Mouse (Mus musculus) liver, embryonic 14.5 days (tissue): Measurements from ENCODE around the gene Gipc2. TPM values are rescaled to one million over a fixed set of nuclear protein-coding genes. Genes with fewer than 3 reads are reported as not detected.
A peak's percentile ranks its signal among the peaks of the same experiment; 100 is the strongest.

Experiments used
- ATAC-seq: fragments of 200-750 bp; cut with Nextera tagmentation; 2 replicates; pipeline ENCODE4 v1.8.0; 2017; ENCODE audit warnings: moderate number of reproducible peaks, mild to moderate bottlenecking, moderate library complexity; ENCODE audit not compliant: insufficient read depth
- DNase-seq, 3 experiments: peaks; one replicate each; pipeline ENCODE4 v3.0.0-alpha.2; 2012 to 2013; ENCODE audit warnings: low read depth in 3 of 3, low spot score in 3 of 3
- H3K27ac ChIP-seq: fragments of 300-500 bp; sonication (generic); 2 replicates; pipeline ENCODE4 v1.5.1; 2014; ENCODE audit warnings: moderate library complexity, mild to moderate bottlenecking, control low read depth, inconsistent platforms
- H3K27me3 ChIP-seq: fragments of 300-500 bp; sonication (generic); 2 replicates; pipeline ENCODE4 v1.6.1; 2014; ENCODE audit warnings: mild to moderate bottlenecking, low read length, moderate library complexity; ENCODE audit not compliant: control insufficient read depth, insufficient read depth
- H3K36me3 ChIP-seq: fragments of 300-500 bp; sonication (generic); replicated peaks from 2 replicates; pipeline ENCODE4 v1.6.1; 2014; ENCODE audit warnings: low read depth; ENCODE audit not compliant: control insufficient read depth, insufficient read depth
- H3K4me1 ChIP-seq, 2 experiments: fragments of 200-500 bp in 1 of 2; fragments of 300-500 bp in 1 of 2; sonication (generic) in 1 of 2; replicated peaks; 2 replicates each; pipeline ENCODE4 v1.6.1; 2012 to 2014; ENCODE audit warnings: antibody characterized with exemption in 1 of 2, inconsistent platforms in 1 of 2, low read length in 1 of 2; ENCODE audit not compliant: control insufficient read depth in 2 of 2, insufficient read depth in 2 of 2
- H3K4me2 ChIP-seq: fragments of 300-500 bp; sonication (generic); 2 replicates; pipeline ENCODE4 v1.6.1; 2014; ENCODE audit warnings: low read depth, mild to moderate bottlenecking, control low read depth, moderate library complexity
- H3K4me3 ChIP-seq, 2 experiments: fragments of 200-500 bp in 1 of 2; fragments of 300-500 bp in 1 of 2; sonication (generic) in 1 of 2; 2 replicates each; pipeline ENCODE4 v1.5.1; 2012 to 2014; ENCODE audit warnings: low read depth in 2 of 2, low read length in 2 of 2, mild to moderate bottlenecking in 2 of 2, control low read depth in 1 of 2, inconsistent platforms in 1 of 2, moderate library complexity in 1 of 2; ENCODE audit not compliant: insufficient read depth in 1 of 2
- H3K9ac ChIP-seq: fragments of 300-500 bp; sonication (generic); replicated peaks from 2 replicates; pipeline ENCODE4 v1.6.1; 2014; ENCODE audit warnings: mild to moderate bottlenecking, control low read depth, moderate library complexity
- H3K9me3 ChIP-seq: fragments of 300-500 bp; sonication (generic); 2 replicates; pipeline ENCODE4 v1.6.1; 2016; ENCODE audit warnings: low read length, mixed read lengths; ENCODE audit not compliant: control insufficient read depth
- CTCF ChIP-seq: IDR thresholded peaks from 2 replicates; pipeline ENCODE4 v1.5.1; 2016; ENCODE audit warnings: antibody characterized with exemption, low read depth, control low read depth
- EP300 ChIP-seq: IDR thresholded peaks from 2 replicates; pipeline ENCODE4 v1.6.1; 2016; ENCODE audit warnings: antibody characterized with exemption, low read depth
- WGBS: fragments of 180-500 bp; shearing (Covaris S2); extraction: QIAGEN DNeasy Blood & Tissue Kit; methylation state at CpG from one replicate; pipeline ENCODE4 v1.1.7; 2014; ENCODE audit not compliant: insufficient replicate concordance; 5-methylcytosine and 5-hydroxymethylcytosine counted together
- polyA plus RNA-seq, 2 experiments: library from polyadenylated mRNA; depleted of rRNA in 1 of 2; stranded (reverse) in 1 of 2; unstranded in 1 of 2; fragments of >200 nt; fragmentation: Nextera tagmentation in 1 of 2; extraction: Ambion mirVana in 1 of 2; gene quantifications; 2 replicates each; pipeline versions ENCODE4 v1.2.1 to v1.2.3; 2012 to 2014

The Gipc2 gene
- polyA plus RNA-seq, 2 experiments, result 7.7 to 16.9 TPM

- ATAC-seq, result no peak
Measured at GRCm38 (mm10) chr3:152149863-152150262, 16.2 kb downstream of the Gipc2 start.

DNA sequence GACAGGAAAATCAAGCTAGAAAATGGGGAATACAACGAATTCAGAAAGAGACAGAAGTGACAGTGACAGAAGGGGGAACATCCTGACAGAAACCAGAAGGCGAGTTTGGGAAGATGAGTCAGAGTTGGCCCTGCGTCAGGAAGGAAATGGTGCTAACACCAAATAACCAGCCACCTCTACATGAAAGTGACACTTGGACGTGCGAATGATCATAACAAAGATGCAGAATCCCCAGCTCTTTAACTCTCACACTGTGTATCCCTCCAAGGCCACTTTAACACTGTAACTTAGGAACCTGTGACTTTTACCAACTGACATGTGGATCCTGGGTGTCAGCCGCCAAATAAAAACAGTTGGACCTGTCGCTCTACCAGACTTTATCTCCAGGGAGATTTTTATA, 16.6 kb downstream of the Gipc2 start:
- WGBS, result 24% methylated on average over 7 of the region's 7 CpGs
- H3K27ac ChIP-seq, result 0 out of 2 replicates have a peak overlapping the region, but pooled peaks have one; percentile 2
- no peaks in the 10 kb centered on the region for H3K36me3 ChIP-seq
- H3K9me3 ChIP-seq, result no peaks in the 10 kb centered on the region
- peaks cover 38 to 53% of the 10 kb centered on the region in 2 experiments for H3K4me1 ChIP-seq
- no peak overlapping the region for H3K4me3 ChIP-seq
- TF ChIP-seq CTCF (no peak), EP300 (no peak)
- H3K4me2 ChIP-seq, result no peak overlapping the region
- H3K9ac ChIP-seq, result no peak overlapping the region
- H3K27me3 ChIP-seq, result no peaks in the 10 kb centered on the region
- ATAC-seq, result no peak
- DNase-seq, result no peak

More at GRCm38 (mm10) chr3:152149863-152150262, 16.2 kb downstream of the Gipc2 start:
- DNase-seq, result no peak
- TF ChIP-seq CTCF, result no peak
- 17% methylated on average over 3 of the region's 3 CpGs for WGBS
- no peak overlapping the region for H3K4me3 ChIP-seq
- H3K27ac ChIP-seq, result 0 out of 2 replicates have a peak overlapping the region, but pooled peaks have one; percentile 2
- H3K36me3 ChIP-seq, result no peaks in the 10 kb centered on the region
- H3K9ac ChIP-seq, result no peak overlapping the region
- no peaks in the 10 kb centered on the region for H3K9me3 ChIP-seq
- peaks cover 40 to 57% of the 10 kb centered on the region in 2 experiments for H3K4me1 ChIP-seq
- H3K4me2 ChIP-seq, result no peak overlapping the region
- H3K27me3 ChIP-seq, result no peaks in the 10 kb centered on the region

- no peak for ATAC-seq
- no peak overlapping the region for H3K9ac ChIP-seq
Measured at GRCm38 (mm10) chr3:152147085-152147831, 18.8 kb downstream of the Gipc2 start.

DNA sequence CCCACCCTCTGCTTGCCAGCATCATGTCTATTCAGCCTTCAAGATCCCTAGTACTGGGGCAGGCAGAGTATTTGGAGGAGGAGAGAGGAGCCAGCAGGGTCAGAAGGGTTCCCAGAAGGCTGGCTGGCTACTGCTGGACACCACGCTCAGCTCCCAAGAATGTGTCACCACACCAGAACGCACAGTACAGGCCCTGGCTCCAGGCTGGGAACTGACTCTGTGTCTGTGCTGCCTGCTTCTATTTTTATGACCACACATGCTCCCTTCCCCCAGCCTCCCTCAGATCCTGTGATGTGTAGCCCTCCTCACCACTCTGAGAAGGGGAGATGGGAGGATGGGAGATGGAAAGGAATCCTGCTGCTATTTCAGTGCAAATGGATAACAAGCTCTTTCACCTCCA, 20.8 kb downstream of the Gipc2 start:
- DNase-seq (no peak), ATAC-seq (no peak)
- no peak for TF ChIP-seq CTCF
- no peak for TF ChIP-seq EP300
- Histone ChIP-seq H3K4me1 (peaks cover 4 to 18% of the 10 kb centered on the region in 2 experiments), H3K9ac (no peak overlapping the region), H3K27ac (no peak overlapping the region), H3K36me3 (no peaks in the 10 kb centered on the region), H3K4me3 (no peak overlapping the region), H3K27me3 (no peaks in the 10 kb centered on the region), H3K4me2 (no peak overlapping the region), H3K9me3 (no peaks in the 10 kb centered on the region)
- 53% methylated on average over 2 of the region's 2 CpGs for WGBS

More at GRCm38 (mm10) chr3:152147085-152147831, 18.8 kb downstream of the Gipc2 start:
- WGBS, result 48% methylated on average over 12 of the region's 12 CpGs
- H3K4me3 ChIP-seq, result no peak overlapping the region
- TF ChIP-seq EP300 (no peak), CTCF (no peak)
- DNase-seq, result no peak
- H3K4me2 ChIP-seq, result no peak overlapping the region
- H3K27ac ChIP-seq, result no peak overlapping the region
- peaks cover 17 to 31% of the 10 kb centered on the region in 2 experiments for H3K4me1 ChIP-seq
- H3K36me3 ChIP-seq, result no peaks in the 10 kb centered on the region
- no peaks in the 10 kb centered on the region for H3K9me3 ChIP-seq
- H3K27me3 ChIP-seq, result no peaks in the 10 kb centered on the region

GRCm38 (mm10) chr3:152142989-152143695, 22.9 kb downstream of the Gipc2 start:
- TF ChIP-seq CTCF, result no peak
- TF ChIP-seq EP300, result no peak
- no peak overlapping the region for H3K4me3 ChIP-seq
- H3K27ac ChIP-seq, result no peak overlapping the region
- peaks cover 0 to 5% of the 10 kb centered on the region in 2 experiments; a peak in 2 of 4 replicates for H3K4me1 ChIP-seq
- DNase-seq (no peak), ATAC-seq (no peak)
- no peak overlapping the region for H3K9ac ChIP-seq
- 52% methylated on average over 6 of the region's 6 CpGs for WGBS
- H3K36me3 ChIP-seq, result no peaks in the 10 kb centered on the region
- no peaks in the 10 kb centered on the region for H3K27me3 ChIP-seq
- H3K9me3 ChIP-seq, result no peaks in the 10 kb centered on the region
- H3K4me2 ChIP-seq, result no peak overlapping the region
